Mouse (Mus musculus) E14TG2a.4 (cell line): Measurements from ENCODE around the gene Spen.

Source experiments
- CTCF ChIP-seq: conservative IDR thresholded peaks from 2 replicates; pipeline ENCODE4 v1.5.1; 2014; ENCODE audit warnings: low read length
- NANOG ChIP-seq: IDR thresholded peaks from 2 replicates; pipeline ENCODE4 v1.6.1; 2014; ENCODE audit warnings: borderline replicate concordance, low read length, mixed read lengths

DNA sequence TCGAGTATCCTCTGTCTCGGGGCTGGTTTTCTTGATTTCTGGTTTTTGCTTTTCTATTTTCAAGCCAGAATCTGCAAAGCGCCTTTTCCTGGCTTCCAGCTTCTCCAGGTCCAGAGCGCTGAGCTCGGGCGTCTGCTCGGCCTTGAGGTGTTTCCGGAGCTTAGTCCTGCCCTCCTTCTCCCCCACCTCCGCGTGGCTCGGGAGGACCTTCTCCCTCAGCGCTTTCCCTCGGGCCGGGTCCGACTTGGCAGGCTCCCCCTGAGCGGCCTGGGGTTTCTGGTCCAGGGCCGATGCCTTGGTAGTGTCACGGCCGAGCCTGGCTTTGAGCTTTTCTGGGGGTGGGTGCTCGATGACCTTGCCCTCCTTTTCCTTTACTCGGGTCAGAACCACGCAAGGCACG, 60.2 kb downstream of the Spen start:
- TF ChIP-seq CTCF, result no peak
- TF ChIP-seq NANOG, result no peak
